Mouse (Mus musculus): Measurements from ENCODE around the gene Tenm2. TPM values are rescaled to one million over a fixed set of nuclear protein-coding genes. Genes with fewer than 3 reads are reported as not detected.

Gene Tenm2
- polyA plus RNA-seq, 1 experiment from 2014 or later, result 6.7 TPM

GRCm38 (mm10) chr11:36664026-36664425 lies 571.7 kb downstream of the Tenm2 start:
- H3K9ac ChIP-seq (ENCODE audit: low read length), result no peak overlapping the region
- ATAC-seq (ENCODE audit: low FRiP score) (peak; percentile 57; the same call in 1 of the 2 replicates), DNase-seq (ENCODE audit: low spot score, missing footprints) (no peak)
- H3K4me2 ChIP-seq, result no peak overlapping the region
- H3K27ac ChIP-seq (ENCODE audit: low read depth, low read length), result no peak overlapping the region
- WGBS, result 86% methylated on average over 1 of the region's 1 CpGs
- no peaks in the 10 kb centered on the region for H3K36me3 ChIP-seq (ENCODE audit: control insufficient read depth, insufficient read depth, low read length)
- no peaks in the 10 kb centered on the region for H3K9me3 ChIP-seq (ENCODE audit: control insufficient read depth, low read length)
- H3K27me3 ChIP-seq (ENCODE audit: control insufficient read depth, insufficient read depth, low read length), result no peaks in the 10 kb centered on the region
- H3K4me3 ChIP-seq (ENCODE audit: low read depth, low read length), result no peak overlapping the region
- H3K4me1 ChIP-seq (ENCODE audit: control insufficient read depth, insufficient read depth, low read length), result peaks cover 12% of the 10 kb centered on the region

- H3K4me2 ChIP-seq, result no peak overlapping the region
- no peak overlapping the region for H3K27ac ChIP-seq (ENCODE audit: low read depth, low read length)
- H3K9ac ChIP-seq (ENCODE audit: low read length), result no peak overlapping the region
- peaks cover 12% of the 10 kb centered on the region for H3K4me1 ChIP-seq (ENCODE audit: control insufficient read depth, insufficient read depth, low read length)
- ATAC-seq (ENCODE audit: low FRiP score), result no peak
- peak; percentile 85 for DNase-seq (ENCODE audit: low spot score, missing footprints)
- H3K36me3 ChIP-seq (ENCODE audit: control insufficient read depth, insufficient read depth, low read length), result no peaks in the 10 kb centered on the region
- 48% methylated on average over 3 of the region's 3 CpGs for WGBS
- no peaks in the 10 kb centered on the region for H3K27me3 ChIP-seq (ENCODE audit: control insufficient read depth, insufficient read depth, low read length)
- H3K9me3 ChIP-seq (ENCODE audit: control insufficient read depth, low read length), result no peaks in the 10 kb centered on the region
- no peak overlapping the region for H3K4me3 ChIP-seq (ENCODE audit: low read depth, low read length)
Measured at GRCm38 (mm10) chr11:36663571-36663970, 572.2 kb downstream of the Tenm2 start.

GRCm38 (mm10) chr11:36653656-36654323 lies 582.0 kb downstream of the Tenm2 start:
- Histone ChIP-seq H3K4me3 (ENCODE audit: low read depth, low read length) (no peak overlapping the region), H3K9me3 (ENCODE audit: control insufficient read depth, low read length) (no peaks in the 10 kb centered on the region), H3K9ac (ENCODE audit: low read length) (no peak overlapping the region), H3K36me3 (ENCODE audit: control insufficient read depth, insufficient read depth, low read length) (no peaks in the 10 kb centered on the region), H3K27ac (ENCODE audit: low read depth, low read length) (no peak overlapping the region), H3K4me1 (ENCODE audit: control insufficient read depth, insufficient read depth, low read length) (0 out of 2 replicates have a peak, but pooled peaks cover 2% of the 10 kb centered on the region), H3K4me2 (no peak overlapping the region), H3K27me3 (ENCODE audit: control insufficient read depth, insufficient read depth, low read length) (no peaks in the 10 kb centered on the region)
- WGBS, result 84% methylated on average over 9 of the region's 9 CpGs
- ATAC-seq (ENCODE audit: low FRiP score), result no peak
- no peak for DNase-seq (ENCODE audit: low spot score, missing footprints)

GRCm38 (mm10) chr11:36647179-36647578 lies 588.6 kb downstream of the Tenm2 start:
- no peak overlapping the region for H3K27ac ChIP-seq (ENCODE audit: low read depth, low read length)
- ATAC-seq (ENCODE audit: low FRiP score) (no peak), DNase-seq (ENCODE audit: low spot score, missing footprints) (no peak)
- H3K4me2 ChIP-seq, result no peak overlapping the region
- no peaks in the 10 kb centered on the region for H3K27me3 ChIP-seq (ENCODE audit: control insufficient read depth, insufficient read depth, low read length)
- H3K9me3 ChIP-seq (ENCODE audit: control insufficient read depth, low read length), result no peaks in the 10 kb centered on the region
- H3K36me3 ChIP-seq (ENCODE audit: control insufficient read depth, insufficient read depth, low read length), result no peaks in the 10 kb centered on the region
- no peak overlapping the region for H3K4me3 ChIP-seq (ENCODE audit: low read depth, low read length)
- H3K9ac ChIP-seq (ENCODE audit: low read length), result no peak overlapping the region
- H3K4me1 ChIP-seq (ENCODE audit: control insufficient read depth, insufficient read depth, low read length), result 0 out of 2 replicates have a peak, but pooled peaks cover 2% of the 10 kb centered on the region
- WGBS, result 69% methylated on average over 1 of the region's 1 CpGs

GRCm38 (mm10) chr11:36635082-36635481 lies 600.7 kb downstream of the Tenm2 start:
- H3K27me3 ChIP-seq (ENCODE audit: control insufficient read depth, insufficient read depth, low read length), result no peaks in the 10 kb centered on the region
- DNase-seq (ENCODE audit: low spot score, missing footprints), result peak; percentile 89
- peaks cover 11% of the 10 kb centered on the region for H3K4me1 ChIP-seq (ENCODE audit: control insufficient read depth, insufficient read depth, low read length)
- peak; percentile 38; the same call in 1 of the 2 replicates for ATAC-seq (ENCODE audit: low FRiP score)
- no peak overlapping the region for H3K27ac ChIP-seq (ENCODE audit: low read depth, low read length)
- no peak overlapping the region for H3K4me3 ChIP-seq (ENCODE audit: low read depth, low read length)
- no peaks in the 10 kb centered on the region for H3K36me3 ChIP-seq (ENCODE audit: control insufficient read depth, insufficient read depth, low read length)
- no peak overlapping the region for H3K4me2 ChIP-seq
- 33% methylated on average over 6 of the region's 6 CpGs for WGBS
- H3K9me3 ChIP-seq (ENCODE audit: control insufficient read depth, low read length), result no peaks in the 10 kb centered on the region
- H3K9ac ChIP-seq (ENCODE audit: low read length), result no peak overlapping the region

GRCm38 (mm10) chr11:36632201-36632600 lies 603.6 kb downstream of the Tenm2 start:
- no peak overlapping the region for H3K27ac ChIP-seq (ENCODE audit: low read depth, low read length)

GRCm38 (mm10) chr11:36613807-36614206 lies 622.0 kb downstream of the Tenm2 start:
- no peak overlapping the region for H3K4me2 ChIP-seq
- WGBS, result 80% methylated on average over 6 of the region's 6 CpGs
- no peak overlapping the region for H3K4me3 ChIP-seq (ENCODE audit: low read depth, low read length)
- no peaks in the 10 kb centered on the region for H3K27me3 ChIP-seq (ENCODE audit: control insufficient read depth, insufficient read depth, low read length)
- H3K9me3 ChIP-seq (ENCODE audit: control insufficient read depth, low read length), result no peaks in the 10 kb centered on the region
- H3K9ac ChIP-seq (ENCODE audit: low read length), result no peak overlapping the region
- H3K36me3 ChIP-seq (ENCODE audit: control insufficient read depth, insufficient read depth, low read length), result no peaks in the 10 kb centered on the region
- 0 out of 2 replicates have a peak, but pooled peaks cover 2% of the 10 kb centered on the region for H3K4me1 ChIP-seq (ENCODE audit: control insufficient read depth, insufficient read depth, low read length)
- ATAC-seq (ENCODE audit: low FRiP score), result no peak
- H3K27ac ChIP-seq (ENCODE audit: low read depth, low read length), result no peak overlapping the region
- DNase-seq (ENCODE audit: low spot score, missing footprints), result no peak

More at GRCm38 (mm10) chr11:36632201-36632600, 603.6 kb downstream of the Tenm2 start:
- Histone ChIP-seq H3K9ac (ENCODE audit: low read length) (no peak overlapping the region), H3K9me3 (ENCODE audit: control insufficient read depth, low read length) (no peaks in the 10 kb centered on the region), H3K4me1 (ENCODE audit: control insufficient read depth, insufficient read depth, low read length) (peaks cover 11% of the 10 kb centered on the region), H3K36me3 (ENCODE audit: control insufficient read depth, insufficient read depth, low read length) (no peaks in the 10 kb centered on the region), H3K27me3 (ENCODE audit: control insufficient read depth, insufficient read depth, low read length) (no peaks in the 10 kb centered on the region), H3K4me3 (ENCODE audit: low read depth, low read length) (no peak overlapping the region), H3K4me2 (no peak overlapping the region)
- ATAC-seq (ENCODE audit: low FRiP score) (no peak), DNase-seq (ENCODE audit: low spot score, missing footprints) (no peak)

GRCm38 (mm10) chr11:36604815-36605382 lies 630.9 kb downstream of the Tenm2 start:
- DNase-seq (ENCODE audit: low spot score, missing footprints) (peak; percentile 78), ATAC-seq (ENCODE audit: low FRiP score) (no peak)
- Histone ChIP-seq H3K36me3 (ENCODE audit: control insufficient read depth, insufficient read depth, low read length) (no peaks in the 10 kb centered on the region), H3K9me3 (ENCODE audit: control insufficient read depth, low read length) (no peaks in the 10 kb centered on the region), H3K4me2 (no peak overlapping the region), H3K4me1 (ENCODE audit: control insufficient read depth, insufficient read depth, low read length) (peaks cover 8% of the 10 kb centered on the region), H3K4me3 (ENCODE audit: low read depth, low read length) (no peak overlapping the region), H3K27me3 (ENCODE audit: control insufficient read depth, insufficient read depth, low read length) (no peaks in the 10 kb centered on the region), H3K27ac (ENCODE audit: low read depth, low read length) (no peak overlapping the region), H3K9ac (ENCODE audit: low read length) (no peak overlapping the region)
- 32% methylated on average over 8 of the region's 8 CpGs for WGBS

- Histone ChIP-seq H3K27ac (ENCODE audit: low read depth, low read length) (no peak overlapping the region), H3K27me3 (ENCODE audit: control insufficient read depth, insufficient read depth, low read length) (no peaks in the 10 kb centered on the region), H3K36me3 (ENCODE audit: control insufficient read depth, insufficient read depth, low read length) (no peaks in the 10 kb centered on the region), H3K4me2 (no peak overlapping the region), H3K9ac (ENCODE audit: low read length) (no peak overlapping the region), H3K4me3 (ENCODE audit: low read depth, low read length) (no peak overlapping the region), H3K4me1 (ENCODE audit: control insufficient read depth, insufficient read depth, low read length) (peaks cover 8% of the 10 kb centered on the region), H3K9me3 (ENCODE audit: control insufficient read depth, low read length) (no peaks in the 10 kb centered on the region)
- ATAC-seq (ENCODE audit: low FRiP score) (no peak), DNase-seq (ENCODE audit: low spot score, missing footprints) (peak; percentile 69)
- WGBS, result 49% methylated on average over 3 of the region's 3 CpGs
Measured at GRCm38 (mm10) chr11:36604272-36604671, 631.5 kb downstream of the Tenm2 start.

Data from midbrain, embryonic 11.5 days (tissue).